Mouse (Mus musculus): ENCODE data around the gene Kitl. TPM values are rescaled to one million over a fixed set of nuclear protein-coding genes. Genes with fewer than 3 reads are reported as not detected.
A peak's percentile ranks its signal among the peaks of the same experiment; 100 is the strongest.

Kitl gene
- total and polyA plus RNA-seq, 2 experiments: 2.4 to 2.5 TPM

GRCm38 (mm10) chr10:100072641-100073040, 57.2 kb downstream of the Kitl start:
- no peaks in the 10 kb centered on the region for H3K79me2 ChIP-seq (ENCODE audit: control insufficient read depth, insufficient read depth, low read length)
- WGBS: 86% methylated on average over 1 of the region's 1 CpGs

GRCm38 (mm10) chr10:100073092-100073491, 57.7 kb downstream of the Kitl start:
- DNase-seq (ENCODE audit: extremely low read depth, low read depth, low spot score): no peak
- TF ChIP-seq CTCF (IDR thresholded peaks at IDR 0.05; ENCODE audit: low read depth, low read length) (no peak), POLR2A (IDR thresholded peaks at IDR 0.05; ENCODE audit: extremely low read depth, insufficient read depth, low read length) (no peak)
- Histone ChIP-seq H3K79me2 (ENCODE audit: control insufficient read depth, insufficient read depth, low read length) (no peaks in the 10 kb centered on the region), H3K4me3 (ENCODE audit: insufficient read depth, low read depth, low read length) (no peak overlapping the region), H3K4me1 (ENCODE audit: control insufficient read depth, insufficient read depth, low read length) (no peaks in the 10 kb centered on the region), H3K9ac (ENCODE audit: low read depth, low read length) (no peak overlapping the region), H3K27ac (replicated peaks; ENCODE audit: insufficient read depth, low read depth, low read length) (no peak overlapping the region), H3K36me3 (ENCODE audit: control insufficient read depth, insufficient read depth, low read length) (no peaks in the 10 kb centered on the region), H3K27me3 (ENCODE audit: control insufficient read depth, insufficient read depth, low read length) (no peaks in the 10 kb centered on the region)

More at GRCm38 (mm10) chr10:100072641-100073040, 57.2 kb downstream of the Kitl start:
- no peaks in the 10 kb centered on the region for H3K27me3 ChIP-seq (ENCODE audit: control insufficient read depth, insufficient read depth, low read length)
- TF ChIP-seq CTCF (IDR thresholded peaks at IDR 0.05; ENCODE audit: low read depth, low read length): no peak
- TF ChIP-seq POLR2A (IDR thresholded peaks at IDR 0.05; ENCODE audit: extremely low read depth, insufficient read depth, low read length): no peak
- H3K36me3 ChIP-seq (ENCODE audit: control insufficient read depth, insufficient read depth, low read length): no peaks in the 10 kb centered on the region
- no peak overlapping the region for H3K9ac ChIP-seq (ENCODE audit: low read depth, low read length)
- no peak for DNase-seq (ENCODE audit: extremely low read depth, low read depth, low spot score)
- no peaks in the 10 kb centered on the region for H3K4me1 ChIP-seq (ENCODE audit: control insufficient read depth, insufficient read depth, low read length)
- no peak overlapping the region for H3K4me3 ChIP-seq (ENCODE audit: insufficient read depth, low read depth, low read length)
- H3K27ac ChIP-seq (replicated peaks; ENCODE audit: insufficient read depth, low read depth, low read length): no peak overlapping the region

GRCm38 (mm10) chr10:100101115-100101514, 85.7 kb downstream of the Kitl start:
- peak; percentile 5 for DNase-seq (ENCODE audit: extremely low read depth, low read depth, low spot score)
- no peak for TF ChIP-seq POLR2A (IDR thresholded peaks at IDR 0.05; ENCODE audit: extremely low read depth, insufficient read depth, low read length)
- no peak for TF ChIP-seq CTCF (IDR thresholded peaks at IDR 0.05; ENCODE audit: low read depth, low read length)
- Histone ChIP-seq H3K79me2 (ENCODE audit: control insufficient read depth, insufficient read depth, low read length) (no peaks in the 10 kb centered on the region), H3K27ac (replicated peaks; ENCODE audit: insufficient read depth, low read depth, low read length) (no peak overlapping the region), H3K4me3 (ENCODE audit: insufficient read depth, low read depth, low read length) (no peak overlapping the region), H3K4me1 (ENCODE audit: control insufficient read depth, insufficient read depth, low read length) (no peaks in the 10 kb centered on the region; the same call in 1 of the 2 replicates), H3K27me3 (ENCODE audit: control insufficient read depth, insufficient read depth, low read length) (no peaks in the 10 kb centered on the region), H3K9ac (ENCODE audit: low read depth, low read length) (no peak overlapping the region), H3K36me3 (ENCODE audit: control insufficient read depth, insufficient read depth, low read length) (no peaks in the 10 kb centered on the region)
- WGBS: 24% methylated on average over 3 of the region's 3 CpGs

GRCm38 (mm10) chr10:100111209-100111608, 95.8 kb downstream of the Kitl start:
- WGBS: 65% methylated on average over 7 of the region's 7 CpGs
- H3K4me1 ChIP-seq (ENCODE audit: control insufficient read depth, insufficient read depth, low read length): no peaks in the 10 kb centered on the region
- no peaks in the 10 kb centered on the region for H3K79me2 ChIP-seq (ENCODE audit: control insufficient read depth, insufficient read depth, low read length)
- TF ChIP-seq POLR2A (IDR thresholded peaks at IDR 0.05; ENCODE audit: extremely low read depth, insufficient read depth, low read length) (no peak), CTCF (IDR thresholded peaks at IDR 0.05; ENCODE audit: low read depth, low read length) (no peak)
- no peak overlapping the region for H3K4me3 ChIP-seq (ENCODE audit: insufficient read depth, low read depth, low read length)
- H3K27ac ChIP-seq (replicated peaks; ENCODE audit: insufficient read depth, low read depth, low read length): no peak overlapping the region
- no peak overlapping the region for H3K9ac ChIP-seq (ENCODE audit: low read depth, low read length)
- H3K36me3 ChIP-seq (ENCODE audit: control insufficient read depth, insufficient read depth, low read length): no peaks in the 10 kb centered on the region
- DNase-seq (ENCODE audit: extremely low read depth, low read depth, low spot score): no peak
- no peaks in the 10 kb centered on the region for H3K27me3 ChIP-seq (ENCODE audit: control insufficient read depth, insufficient read depth, low read length)

- no peaks in the 10 kb centered on the region for H3K36me3 ChIP-seq (ENCODE audit: control insufficient read depth, insufficient read depth, low read length)
- no peak overlapping the region for H3K9ac ChIP-seq (ENCODE audit: low read depth, low read length)
- no peak for DNase-seq (ENCODE audit: extremely low read depth, low read depth, low spot score)
- H3K4me1 ChIP-seq (ENCODE audit: control insufficient read depth, insufficient read depth, low read length): no peaks in the 10 kb centered on the region
- TF ChIP-seq CTCF (IDR thresholded peaks at IDR 0.05; ENCODE audit: low read depth, low read length): no peak
- no peak for TF ChIP-seq POLR2A (IDR thresholded peaks at IDR 0.05; ENCODE audit: extremely low read depth, insufficient read depth, low read length)
- no peak overlapping the region for H3K4me3 ChIP-seq (ENCODE audit: insufficient read depth, low read depth, low read length)
- H3K27me3 ChIP-seq (ENCODE audit: control insufficient read depth, insufficient read depth, low read length): no peaks in the 10 kb centered on the region
- H3K27ac ChIP-seq (replicated peaks; ENCODE audit: insufficient read depth, low read depth, low read length): no peak overlapping the region
- H3K79me2 ChIP-seq (ENCODE audit: control insufficient read depth, insufficient read depth, low read length): no peaks in the 10 kb centered on the region
- 99% methylated on average over 2 of the region's 2 CpGs for WGBS
Observed at GRCm38 (mm10) chr10:100115570-100115969, 100.1 kb downstream of the Kitl start.

GRCm38 (mm10) chr10:100124452-100124851, 109.0 kb downstream of the Kitl start:
- DNase-seq (ENCODE audit: extremely low read depth, low read depth, low spot score): no peak
- no peak overlapping the region for H3K9ac ChIP-seq (ENCODE audit: low read depth, low read length)
- H3K27ac ChIP-seq (replicated peaks; ENCODE audit: insufficient read depth, low read depth, low read length): no peak overlapping the region
- H3K4me1 ChIP-seq (ENCODE audit: control insufficient read depth, insufficient read depth, low read length): no peaks in the 10 kb centered on the region
- no peak for TF ChIP-seq POLR2A (IDR thresholded peaks at IDR 0.05; ENCODE audit: extremely low read depth, insufficient read depth, low read length)
- TF ChIP-seq CTCF (IDR thresholded peaks at IDR 0.05; ENCODE audit: low read depth, low read length): no peak
- no peaks in the 10 kb centered on the region for H3K79me2 ChIP-seq (ENCODE audit: control insufficient read depth, insufficient read depth, low read length)
- no peak overlapping the region for H3K4me3 ChIP-seq (ENCODE audit: insufficient read depth, low read depth, low read length)
- no peaks in the 10 kb centered on the region for H3K36me3 ChIP-seq (ENCODE audit: control insufficient read depth, insufficient read depth, low read length)
- H3K27me3 ChIP-seq (ENCODE audit: control insufficient read depth, insufficient read depth, low read length): no peaks in the 10 kb centered on the region
- 93% methylated on average over 5 of the region's 5 CpGs for WGBS
